Mouse (Mus musculus) heart, postnatal 0 days (tissue): ENCODE measurements around the gene Cinp. TPM values are rescaled to one million over a fixed set of nuclear protein-coding genes. Genes with fewer than 3 reads are reported as not detected.

Experiments
- ATAC-seq: fragments of 200-750 bp; cut with Nextera tagmentation; 2 replicates; pipeline ENCODE4 v1.8.0; 2017; ENCODE audit warnings: low read depth, moderate number of reproducible peaks, moderate library complexity; ENCODE audit not compliant: insufficient read depth
- DNase-seq: peaks from one replicate; pipeline ENCODE4 v3.0.0-alpha.2; 2016; ENCODE audit warnings: low spot score
- H3K27ac ChIP-seq: fragments of 300-500 bp; sonication (generic); 2 replicates; pipeline ENCODE4 v1.5.1; 2014; ENCODE audit warnings: low read depth, mild to moderate bottlenecking
- H3K27me3 ChIP-seq: fragments of 300-500 bp; sonication (generic); 2 replicates; pipeline ENCODE4 v1.6.1; 2014; ENCODE audit warnings: low read length, mixed read lengths; ENCODE audit not compliant: control insufficient read depth, insufficient read depth
- H3K36me3 ChIP-seq: fragments of 300-500 bp; sonication (generic); replicated peaks from 2 replicates; pipeline ENCODE4 v1.6.1; 2014; ENCODE audit warnings: low read length, mixed read lengths; ENCODE audit not compliant: control insufficient read depth, insufficient read depth
- H3K4me1 ChIP-seq: fragments of 300-500 bp; sonication (generic); 2 replicates; pipeline ENCODE4 v1.6.1; 2014; ENCODE audit warnings: antibody characterized with exemption; ENCODE audit not compliant: control insufficient read depth, insufficient read depth
- H3K4me2 ChIP-seq: fragments of 300-500 bp; sonication (generic); 2 replicates; pipeline ENCODE4 v1.6.1; 2014; ENCODE audit warnings: low read depth, mild to moderate bottlenecking, low read length, moderate library complexity
- H3K4me3 ChIP-seq: fragments of 300-500 bp; sonication (generic); 2 replicates; pipeline ENCODE4 v1.5.1; 2014; ENCODE audit warnings: low read depth, low read length
- H3K9ac ChIP-seq: fragments of 300-500 bp; sonication (generic); replicated peaks from 2 replicates; pipeline ENCODE4 v1.6.1; 2014; ENCODE audit warnings: low read depth, low read length, mixed read lengths
- H3K9me3 ChIP-seq: fragments of 300-500 bp; sonication (generic); replicated peaks from 2 replicates; pipeline ENCODE4 v1.6.1; 2016; ENCODE audit warnings: low read length; ENCODE audit not compliant: control insufficient read depth
- CTCF ChIP-seq: IDR thresholded peaks from 2 replicates; pipeline ENCODE4 v1.5.1; 2016; ENCODE audit warnings: antibody characterized with exemption, control low read depth, low read depth
- EP300 ChIP-seq: IDR thresholded peaks from 2 replicates; pipeline ENCODE4 v1.6.1; 2016; ENCODE audit warnings: antibody characterized with exemption, low read depth
- WGBS: fragments of 180-500 bp; shearing (Covaris S2); extraction: QIAGEN DNeasy Blood & Tissue Kit; methylation state at CpG from one replicate; pipeline ENCODE4 v1.1.7; 2014; 5-methylcytosine and 5-hydroxymethylcytosine counted together
- polyA plus RNA-seq: library from polyadenylated mRNA; unstranded; fragments of >200 nt; fragmentation: Nextera tagmentation; extraction: Ambion mirVana; gene quantifications from 2 replicates; pipeline ENCODE4 v1.2.1, GENCODE M21; 2015
- total RNA-seq: library from RNA; depleted of rRNA; stranded (reverse); fragments of >200 nt; gene quantifications from 2 replicates; pipeline ENCODE4 v1.2.3, GENCODE M21; 2014; ENCODE audit warnings: low replicate concordance

Cinp gene
- total and polyA plus RNA-seq, 2 experiments from 2014 or later = 47.8 to 91.0 TPM

- Histone ChIP-seq H3K36me3 (no peaks in the 10 kb centered on the region), H3K4me2 (peak overlapping the region; percentile 71), H3K27ac (peak overlapping the region; percentile 84), H3K4me1 (peaks cover 5% of the 10 kb centered on the region; the same call in 1 of the 2 replicates), H3K27me3 (no peaks in the 10 kb centered on the region), H3K9ac (peak overlapping the region; percentile 59), H3K9me3 (no peaks in the 10 kb centered on the region), H3K4me3 (peak overlapping the region; percentile 70)
- WGBS = under 1% methylated on average over 42 of the region's 42 CpGs
- TF ChIP-seq EP300 (no peak), CTCF (no peak)
- ATAC-seq (peak; percentile 10; the same call in 1 of the 2 replicates), DNase-seq (peak; percentile 44)
Observed at GRCm38 (mm10) chr12:110844227-110845130, 44.5 kb downstream of the Cinp start.

DNA sequence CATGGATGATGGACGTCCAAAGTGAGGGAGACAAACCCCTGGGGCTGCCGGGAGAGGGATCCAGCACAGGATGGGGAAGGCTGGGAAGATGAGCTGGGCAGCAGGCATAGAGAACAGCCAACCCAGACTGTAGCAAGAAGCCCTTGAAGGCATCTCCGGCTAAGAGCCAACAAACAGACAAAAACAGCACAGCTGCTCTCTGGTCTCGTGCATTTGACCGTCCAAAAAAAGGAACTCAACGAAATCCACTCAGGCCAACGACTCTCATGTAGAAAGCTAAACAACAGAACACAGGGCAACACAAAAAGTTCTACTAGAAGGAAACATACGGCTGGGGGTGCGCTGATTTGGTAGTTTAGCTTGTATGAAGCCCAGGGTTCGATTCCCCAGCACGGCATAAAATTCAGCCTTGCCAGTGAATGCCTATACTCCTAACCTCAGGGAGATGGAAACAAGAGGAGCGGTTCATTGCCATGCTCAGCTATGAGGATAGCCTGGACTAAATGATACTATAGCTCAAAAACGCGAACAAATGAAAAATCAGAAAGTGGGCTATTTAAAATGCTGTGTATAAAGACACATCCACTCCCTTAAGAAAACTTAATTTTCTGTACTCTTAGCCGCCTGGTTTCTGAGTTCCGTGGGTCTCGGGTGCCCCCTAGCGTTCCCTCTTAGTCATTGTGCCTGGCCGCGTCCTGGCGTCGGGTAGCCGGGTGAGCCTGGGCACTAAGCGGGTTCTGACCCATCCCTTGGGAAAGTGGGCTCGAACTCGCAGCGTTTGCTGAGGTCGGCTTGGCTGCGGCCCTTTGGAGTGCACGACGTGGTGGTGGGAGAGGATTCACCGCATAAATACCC lies 45.5 kb downstream of the Cinp start:
- ATAC-seq = peak; percentile 14; the same call in 1 of the 2 replicates

GRCm38 (mm10) chr12:110841731-110842493 lies 47.0 kb downstream of the Cinp start:
- 69% methylated on average over 5 of the region's 5 CpGs for WGBS
- Histone ChIP-seq H3K36me3 (no peaks in the 10 kb centered on the region), H3K4me3 (no peak overlapping the region)

More for the DNA sequence above, 45.5 kb downstream of the Cinp start:
- TF ChIP-seq EP300 = no peak
- peak; percentile 89 for TF ChIP-seq CTCF
- Histone ChIP-seq H3K9ac (peak overlapping the region; percentile 59; the same call in 1 of the 2 replicates), H3K27ac (no peak overlapping the region), H3K9me3 (no peaks in the 10 kb centered on the region), H3K4me1 (peaks cover 5% of the 10 kb centered on the region; the same call in 1 of the 2 replicates), H3K4me3 (peak overlapping the region; percentile 70), H3K36me3 (no peaks in the 10 kb centered on the region), H3K4me2 (peak overlapping the region; percentile 71), H3K27me3 (no peaks in the 10 kb centered on the region)
- peak; percentile 85 for DNase-seq
- WGBS = 19% methylated on average over 32 of the region's 32 CpGs

DNA sequence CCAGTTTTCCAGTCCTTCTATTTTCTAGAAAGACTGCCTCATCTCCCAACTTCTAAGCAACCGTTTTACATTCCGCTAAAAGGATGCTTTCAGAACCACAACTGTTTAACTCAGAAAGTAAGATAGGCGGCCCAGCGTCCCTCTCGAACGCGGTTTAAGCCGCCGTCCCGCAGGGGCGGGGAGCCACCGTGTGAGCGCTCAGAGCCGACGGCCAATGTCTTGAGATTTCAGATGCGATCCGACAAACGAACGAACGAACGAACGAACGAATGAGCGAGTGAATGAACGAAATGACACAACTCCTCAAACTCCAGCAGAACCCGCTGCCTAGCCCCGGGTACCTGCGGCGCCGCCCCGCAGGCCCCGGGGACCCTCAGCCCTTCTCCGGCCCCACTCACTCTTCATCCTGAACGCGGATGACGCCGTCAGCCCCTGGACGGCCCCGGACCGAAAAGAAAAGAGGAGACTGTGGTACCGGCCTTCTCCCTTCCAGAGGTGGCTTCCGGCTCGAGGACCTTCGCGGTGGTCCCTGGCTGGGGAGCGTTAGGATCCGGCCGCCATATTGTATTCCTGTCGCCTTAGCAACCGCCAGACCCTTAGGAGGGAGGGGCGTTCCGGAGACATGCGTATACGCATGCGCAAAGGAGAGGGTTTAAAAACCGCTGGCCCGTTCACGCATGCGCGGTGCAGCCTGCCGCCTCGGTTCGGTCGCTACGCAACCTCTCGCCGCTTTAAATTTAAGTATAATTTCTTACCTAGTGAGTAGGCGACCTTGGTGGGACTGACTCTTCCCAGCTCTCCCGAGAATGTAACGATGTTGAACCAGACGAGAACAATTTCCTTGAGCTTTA lies 48.4 kb downstream of the Cinp start, which contains the start of gene Mok:
Gene Mok, minus strand, starts transcription at position 592 of the 851 bp plus-strand sequence.
- peak within 1 kb of the TSS; percentile 77 for H3K4me3 ChIP-seq
- under 1% methylated on average over 71 of the region's 71 CpGs for WGBS
- TF ChIP-seq CTCF = no peak
- TF ChIP-seq EP300 = no peak
- H3K27ac ChIP-seq = no peak within 1 kb of the TSS
- peak; percentile 67 for ATAC-seq
- peaks cover 6% of the 10 kb centered on the region; the same call in 1 of the 2 replicates for H3K4me1 ChIP-seq
- H3K9me3 ChIP-seq = no peaks in the 10 kb centered on the region
- DNase-seq = peak; percentile 95
- H3K4me2 ChIP-seq = peak within 1 kb of the TSS; percentile 81
- H3K9ac ChIP-seq = peak within 1 kb of the TSS; percentile 44
- H3K36me3 ChIP-seq = no peaks in the 10 kb centered on the region
- H3K27me3 ChIP-seq = no peaks in the 10 kb centered on the region

More at GRCm38 (mm10) chr12:110841731-110842493, 47.0 kb downstream of the Cinp start:
- ATAC-seq = no peak
- Histone ChIP-seq H3K4me1 (peaks cover 10% of the 10 kb centered on the region), H3K4me2 (no peak overlapping the region), H3K9me3 (no peaks in the 10 kb centered on the region), H3K27me3 (no peaks in the 10 kb centered on the region), H3K9ac (no peak overlapping the region), H3K27ac (no peak overlapping the region)
- TF ChIP-seq CTCF = no peak
- no peak for TF ChIP-seq EP300
- DNase-seq = no peak
